Mouse (Mus musculus) mature B cell (primary cell): Measurements from ENCODE around the gene Tomt.

Experiments
- in situ Hi-C: fragments of 300-500 bp; cut with MboI; formaldehyde crosslinking; loops from 2 replicates; pipeline ENCODE4 v1.14.3; 2019

Gene Tomt

GRCm38 (mm10) chr7:101857094-101857493 lies 49.1 kb downstream of the Tomt start, which contains the start of gene Folr2:
TSS of gene Folr2 (minus strand) at chr7:101857194.
- in situ Hi-C loops, result no loop called here

GRCm38 (mm10) chr7:101853816-101854215 lies 52.3 kb downstream of the Tomt start:
- in situ Hi-C loops, result no loop called here

GRCm38 (mm10) chr7:101852846-101853245 lies 53.3 kb downstream of the Tomt start:
- in situ Hi-C loops, result no loop called here

GRCm38 (mm10) chr7:101851689-101852088 lies 54.5 kb downstream of the Tomt start:
- in situ Hi-C loops, result no loop called here
